Mouse (Mus musculus): ENCODE measurements around the gene Fbrsl1. TPM values are rescaled to one million over a fixed set of nuclear protein-coding genes. Genes with fewer than 3 reads are reported as not detected.

Gene Fbrsl1
- polyA plus RNA-seq, 1 experiment from 2014 or later = 12.1 TPM

GRCm38 (mm10) chr5:110379823-110380222 lies 68.5 kb downstream of the Fbrsl1 start:
- H3K4me3 ChIP-seq = no peak overlapping the region
- no peaks in the 10 kb centered on the region for H3K9me3 ChIP-seq
- peaks cover 4% of the 10 kb centered on the region; the same call in 1 of the 2 replicates for H3K4me1 ChIP-seq
- H3K27me3 ChIP-seq = no peaks in the 10 kb centered on the region
- ATAC-seq (ENCODE audit: insufficient number of reproducible peaks, low FRiP score, low TSS enrichment, low read depth) = no peak
- no peak overlapping the region for H3K9ac ChIP-seq
- H3K36me3 ChIP-seq = peaks cover 46% of the 10 kb centered on the region
- H3K4me2 ChIP-seq = no peak overlapping the region
- H3K27ac ChIP-seq = no peak overlapping the region
- WGBS = 82% methylated on average over 4 of the region's 4 CpGs

- no peaks in the 10 kb centered on the region for H3K9me3 ChIP-seq
- no peak overlapping the region for H3K9ac ChIP-seq
- 82% methylated on average over 15 of the region's 15 CpGs for WGBS
- H3K4me3 ChIP-seq = no peak overlapping the region
- no peak overlapping the region for H3K27ac ChIP-seq
- peaks cover 4% of the 10 kb centered on the region; the same call in 1 of the 2 replicates for H3K4me1 ChIP-seq
- ATAC-seq (ENCODE audit: insufficient number of reproducible peaks, low FRiP score, low TSS enrichment, low read depth) = no peak
- H3K4me2 ChIP-seq = no peak overlapping the region
- no peaks in the 10 kb centered on the region for H3K27me3 ChIP-seq
- H3K36me3 ChIP-seq = peaks cover 54% of the 10 kb centered on the region
These were observed 69.2 kb downstream of the Fbrsl1 start for GRCm38 (mm10) chr5:110379086-110379485.

- no peak overlapping the region for H3K27ac ChIP-seq
- 40% methylated on average over 20 of the region's 20 CpGs for WGBS
- no peak for ATAC-seq (ENCODE audit: insufficient number of reproducible peaks, low FRiP score, low TSS enrichment, low read depth)
- H3K9me3 ChIP-seq = no peaks in the 10 kb centered on the region
- no peak overlapping the region for H3K9ac ChIP-seq
- H3K4me1 ChIP-seq = peaks cover 4% of the 10 kb centered on the region; the same call in 1 of the 2 replicates
- peaks cover 62% of the 10 kb centered on the region for H3K36me3 ChIP-seq
- H3K4me3 ChIP-seq = no peak overlapping the region
- no peaks in the 10 kb centered on the region for H3K27me3 ChIP-seq
- no peak overlapping the region for H3K4me2 ChIP-seq
These were observed 70.1 kb downstream of the Fbrsl1 start for GRCm38 (mm10) chr5:110378181-110378583.

- no peak overlapping the region for H3K9ac ChIP-seq
- no peaks in the 10 kb centered on the region for H3K27me3 ChIP-seq
- 0 out of 2 replicates have a peak, but pooled peaks cover 4% of the 10 kb centered on the region for H3K4me1 ChIP-seq
- H3K9me3 ChIP-seq = no peaks in the 10 kb centered on the region
- H3K27ac ChIP-seq = no peak overlapping the region
- H3K4me2 ChIP-seq = no peak overlapping the region
- peak; percentile 15; the same call in 1 of the 2 replicates for ATAC-seq (ENCODE audit: insufficient number of reproducible peaks, low FRiP score, low TSS enrichment, low read depth)
- no peak overlapping the region for H3K4me3 ChIP-seq
- 56% methylated on average over 8 of the region's 8 CpGs for WGBS
- H3K36me3 ChIP-seq = peaks cover 63% of the 10 kb centered on the region
These were observed 71.4 kb downstream of the Fbrsl1 start for GRCm38 (mm10) chr5:110376802-110377433.

- Histone ChIP-seq H3K4me2 (peak overlapping the region; percentile 90), H3K4me3 (peak overlapping the region; percentile 55), H3K9ac (peak overlapping the region; percentile 52; the same call in 1 of the 2 replicates), H3K36me3 (peaks cover 17% of the 10 kb centered on the region), H3K9me3 (no peaks in the 10 kb centered on the region), H3K27me3 (no peaks in the 10 kb centered on the region), H3K27ac (peak overlapping the region; percentile 50; the same call in 1 of the 2 replicates), H3K4me1 (peaks cover 15% of the 10 kb centered on the region)
- no peak; the same call in 1 of the 2 replicates for ATAC-seq (ENCODE audit: insufficient number of reproducible peaks, low FRiP score, low TSS enrichment, low read depth)
- WGBS = 37% methylated on average over 11 of the region's 11 CpGs
These were observed 84.3 kb downstream of the Fbrsl1 start for GRCm38 (mm10) chr5:110363822-110364545.

GRCm38 (mm10) chr5:110363179-110363821 lies 85.0 kb downstream of the Fbrsl1 start:
- WGBS = 4% methylated on average over 72 of the region's 72 CpGs
- peaks cover 11% of the 10 kb centered on the region for H3K36me3 ChIP-seq
- H3K4me1 ChIP-seq = peaks cover 15% of the 10 kb centered on the region
- ATAC-seq (ENCODE audit: insufficient number of reproducible peaks, low FRiP score, low TSS enrichment, low read depth) = peak; percentile 75
- H3K4me3 ChIP-seq = peak overlapping the region; percentile 55
- H3K9me3 ChIP-seq = no peaks in the 10 kb centered on the region
- H3K27me3 ChIP-seq = no peaks in the 10 kb centered on the region
- H3K27ac ChIP-seq = peak overlapping the region; percentile 50
- peak overlapping the region; percentile 52 for H3K9ac ChIP-seq
- peak overlapping the region; percentile 90 for H3K4me2 ChIP-seq

- no peaks in the 10 kb centered on the region for H3K27me3 ChIP-seq
These were observed 85.5 kb downstream of the Fbrsl1 start for GRCm38 (mm10) chr5:110362813-110363178.

GRCm38 (mm10) chr5:110361465-110361864 lies 86.8 kb downstream of the Fbrsl1 start:
- Histone ChIP-seq H3K36me3 (no peaks in the 10 kb centered on the region), H3K9me3 (no peaks in the 10 kb centered on the region), H3K27me3 (no peaks in the 10 kb centered on the region), H3K4me2 (no peak overlapping the region), H3K9ac (no peak overlapping the region), H3K4me3 (no peak overlapping the region), H3K27ac (no peak overlapping the region), H3K4me1 (peaks cover 21% of the 10 kb centered on the region)
- 89% methylated on average over 6 of the region's 6 CpGs for WGBS
- ATAC-seq (ENCODE audit: insufficient number of reproducible peaks, low FRiP score, low TSS enrichment, low read depth) = no peak

More at GRCm38 (mm10) chr5:110362813-110363178, 85.5 kb downstream of the Fbrsl1 start:
- H3K4me2 ChIP-seq = peak overlapping the region; percentile 90
- H3K4me1 ChIP-seq = peaks cover 18% of the 10 kb centered on the region
- H3K9me3 ChIP-seq = no peaks in the 10 kb centered on the region
- WGBS = 2% methylated on average over 28 of the region's 28 CpGs
- H3K27ac ChIP-seq = 0 out of 2 replicates have a peak overlapping the region, but pooled peaks have one; percentile 38
- no peak; the same call in 1 of the 2 replicates for ATAC-seq (ENCODE audit: insufficient number of reproducible peaks, low FRiP score, low TSS enrichment, low read depth)
- peak overlapping the region; percentile 52 for H3K9ac ChIP-seq
- H3K4me3 ChIP-seq = peak overlapping the region; percentile 55
- peaks cover 8% of the 10 kb centered on the region for H3K36me3 ChIP-seq

GRCm38 (mm10) chr5:110357531-110358179 lies 90.6 kb downstream of the Fbrsl1 start:
- Histone ChIP-seq H3K9me3 (no peaks in the 10 kb centered on the region), H3K4me2 (no peak overlapping the region), H3K27ac (no peak overlapping the region), H3K36me3 (no peaks in the 10 kb centered on the region), H3K4me1 (peaks cover 12% of the 10 kb centered on the region), H3K9ac (no peak overlapping the region), H3K27me3 (peaks cover 14% of the 10 kb centered on the region), H3K4me3 (no peak overlapping the region)
- 33% methylated on average over 9 of the region's 9 CpGs for WGBS
- no peak for ATAC-seq (ENCODE audit: insufficient number of reproducible peaks, low FRiP score, low TSS enrichment, low read depth)

- H3K27ac ChIP-seq = no peak overlapping the region
- H3K27me3 ChIP-seq = peaks cover 14% of the 10 kb centered on the region
- no peak overlapping the region for H3K9ac ChIP-seq
- WGBS = 16% methylated on average over 7 of the region's 7 CpGs
- no peak overlapping the region for H3K4me2 ChIP-seq
- no peak overlapping the region for H3K4me3 ChIP-seq
- no peaks in the 10 kb centered on the region for H3K9me3 ChIP-seq
- no peak for ATAC-seq (ENCODE audit: insufficient number of reproducible peaks, low FRiP score, low TSS enrichment, low read depth)
- no peaks in the 10 kb centered on the region for H3K36me3 ChIP-seq
- H3K4me1 ChIP-seq = peaks cover 12% of the 10 kb centered on the region
These were observed 93.6 kb downstream of the Fbrsl1 start for GRCm38 (mm10) chr5:110354716-110355115.

- 80% methylated on average over 8 of the region's 8 CpGs for WGBS
- Histone ChIP-seq H3K9me3 (no peaks in the 10 kb centered on the region), H3K36me3 (no peaks in the 10 kb centered on the region), H3K4me1 (peaks cover 13% of the 10 kb centered on the region), H3K27ac (no peak overlapping the region), H3K4me3 (no peak overlapping the region), H3K27me3 (peaks cover 13% of the 10 kb centered on the region), H3K9ac (no peak overlapping the region), H3K4me2 (no peak overlapping the region)
- no peak for ATAC-seq (ENCODE audit: insufficient number of reproducible peaks, low FRiP score, low TSS enrichment, low read depth)
These were observed 101.3 kb downstream of the Fbrsl1 start for GRCm38 (mm10) chr5:110347006-110347405.
